Mouse (Mus musculus) G1E (cell line): Measurements from ENCODE around the gene Dedd. TPM values are rescaled to one million over a fixed set of nuclear protein-coding genes. Genes with fewer than 3 reads are reported as not detected.

ENCODE experiments used
- ATAC-seq: 2 replicates; pipeline ENCODE4 v1.8.0; 2016; ENCODE audit warnings: mild to moderate bottlenecking; ENCODE audit not compliant: insufficient number of reproducible peaks, poor library complexity, low FRiP score, severe bottlenecking; ENCODE audit errors: extremely low read depth
- DNase-seq: peaks from one replicate; pipeline ENCODE4 v3.0.0; 2012; ENCODE audit warnings: low spot score
- H3K27me3 ChIP-seq: 2 replicates; pipeline ENCODE4 v1.6.1; 2012; ENCODE audit warnings: mild to moderate bottlenecking, low read length, inconsistent platforms; ENCODE audit not compliant: insufficient read depth
- H3K36me3 ChIP-seq: replicated peaks from 2 replicates; pipeline ENCODE3; 2012; ENCODE audit warnings: mild to moderate bottlenecking, inconsistent platforms
- H3K4me1 ChIP-seq: 2 replicates; pipeline ENCODE4 v1.6.1; 2012; ENCODE audit warnings: low read depth, low read length, inconsistent platforms, mixed read lengths; ENCODE audit not compliant: insufficient read depth
- H3K4me3 ChIP-seq: 2 replicates; pipeline ENCODE4 v1.5.1; 2012; ENCODE audit warnings: low read depth, mild to moderate bottlenecking, inconsistent platforms, low read length, moderate library complexity, mixed read lengths
- H3K9me3 ChIP-seq: replicated peaks from 2 replicates; pipeline ENCODE4 v1.6.1; 2012; ENCODE audit warnings: inconsistent platforms
- CTCF ChIP-seq: IDR thresholded peaks from 2 replicates; pipeline ENCODE4 v1.5.1; 2012; ENCODE audit warnings: low read depth, low read length, inconsistent platforms, mixed read lengths
- GATA1 ChIP-seq: IDR thresholded peaks from 2 replicates; pipeline ENCODE4 v1.6.1; 2012; ENCODE audit warnings: borderline replicate concordance, low read length, inconsistent platforms, mixed read lengths
- GATA2 ChIP-seq: IDR thresholded peaks from 2 replicates; pipeline ENCODE4 v1.6.1; 2012; ENCODE audit warnings: low read depth, low read length, inconsistent platforms, borderline replicate concordance
- POLR2AphosphoS5 ChIP-seq: IDR thresholded peaks from 2 replicates; pipeline ENCODE4 v1.6.1; 2012; ENCODE audit warnings: low read depth, low read length, inconsistent platforms; ENCODE audit not compliant: insufficient replicate concordance
- TAL1 ChIP-seq: conservative IDR thresholded peaks from 2 replicates; pipeline ENCODE4 v1.6.1; 2012; ENCODE audit warnings: low read depth, low read length, inconsistent platforms, mixed read lengths
- polyA plus RNA-seq: library from polyadenylated mRNA; stranded (reverse); fragments of >175 nt; gene quantifications from 2 replicates; pipeline ENCODE4 v1.2.3, GENCODE M21; 2012
- total RNA-seq, 2 experiments: library from RNA; stranded (forward) in 1 of 2; stranded (reverse) in 1 of 2; fragments of 200-1000 nt in 1 of 2; fragments of >200 nt in 1 of 2; fragmentation: Nextera tagmentation in 1 of 2; gene quantifications; 2 replicates each; pipeline ENCODE4 v1.2.3; 2014 to 2017

Gene Dedd
- total and polyA plus RNA-seq, 3 experiments, result 17.0 to 53.6 (median 29.9) TPM

- H3K27me3 ChIP-seq, result no peaks in the 10 kb centered on the region
These were observed 29.5 kb downstream of the Dedd start for GRCm38 (mm10) chr1:171358421-171358820.

GRCm38 (mm10) chr1:171360253-171360652, 31.3 kb downstream of the Dedd start:
- Histone ChIP-seq H3K27me3 (peaks cover 3% of the 10 kb centered on the region; the same call in 1 of the 2 replicates), H3K36me3 (peaks cover 55% of the 10 kb centered on the region), H3K4me1 (peaks cover 26% of the 10 kb centered on the region), H3K9me3 (no peaks in the 10 kb centered on the region), H3K4me3 (peak overlapping the region; percentile 74)
- ATAC-seq, result no peak
- TF ChIP-seq GATA2 (no peak), POLR2AphosphoS5 (no peak), CTCF (no peak), GATA1 (no peak), TAL1 (no peak)
- no peak for DNase-seq

More at GRCm38 (mm10) chr1:171358421-171358820, 29.5 kb downstream of the Dedd start:
- no peak overlapping the region for H3K4me3 ChIP-seq
- H3K36me3 ChIP-seq, result peaks cover 66% of the 10 kb centered on the region
- ATAC-seq, result 0 out of 2 replicates have a peak, but pooled peaks have one; percentile 25
- no peaks in the 10 kb centered on the region for H3K9me3 ChIP-seq
- DNase-seq, result no peak
- peaks cover 29% of the 10 kb centered on the region for H3K4me1 ChIP-seq
- peak; percentile 25; the same call in 1 of the 2 replicates for TF ChIP-seq CTCF
- no peak for TF ChIP-seq GATA2
- no peak for TF ChIP-seq TAL1
- no peak for TF ChIP-seq POLR2AphosphoS5

GRCm38 (mm10) chr1:171360656-171361055, 31.7 kb downstream of the Dedd start, which contains the start of gene Klhdc9:
TSS of gene Klhdc9 (minus strand) at chr1:171360798.
- H3K36me3 ChIP-seq, result peaks cover 55% of the 10 kb centered on the region
- H3K4me1 ChIP-seq, result peaks cover 26% of the 10 kb centered on the region
- TF ChIP-seq POLR2AphosphoS5, result no peak
- no peak for TF ChIP-seq GATA1
- no peak for TF ChIP-seq CTCF
- no peak for TF ChIP-seq GATA2
- no peak for TF ChIP-seq TAL1
- DNase-seq, result peak; percentile 86
- peak; percentile 87 for ATAC-seq
- H3K9me3 ChIP-seq, result no peaks in the 10 kb centered on the region
- H3K27me3 ChIP-seq, result peaks cover 4% of the 10 kb centered on the region; the same call in 1 of the 2 replicates
- peak within 1 kb of the TSS; percentile 74 for H3K4me3 ChIP-seq

GRCm38 (mm10) chr1:171361106-171362103, 32.5 kb downstream of the Dedd start:
- no peak for ATAC-seq
- Histone ChIP-seq H3K4me1 (peaks cover 26% of the 10 kb centered on the region), H3K27me3 (peaks cover 7% of the 10 kb centered on the region), H3K4me3 (peak overlapping the region; percentile 74), H3K9me3 (no peaks in the 10 kb centered on the region), H3K36me3 (peaks cover 48% of the 10 kb centered on the region)
- DNase-seq, result peak; percentile 54
- TF ChIP-seq GATA1 (no peak), CTCF (peak; percentile 59; the same call in 1 of the 2 replicates), POLR2AphosphoS5 (no peak), GATA2 (no peak), TAL1 (no peak)

GRCm38 (mm10) chr1:171365934-171366333, 37.0 kb downstream of the Dedd start:
- Histone ChIP-seq H3K4me3 (no peak overlapping the region), H3K27me3 (peaks cover 36% of the 10 kb centered on the region), H3K36me3 (peaks cover 3% of the 10 kb centered on the region), H3K4me1 (peaks cover 10% of the 10 kb centered on the region), H3K9me3 (no peaks in the 10 kb centered on the region)
- TF ChIP-seq POLR2AphosphoS5 (no peak), TAL1 (no peak), GATA1 (no peak), CTCF (no peak), GATA2 (no peak)
- DNase-seq (no peak), ATAC-seq (no peak)

GRCm38 (mm10) chr1:171369845-171370556, 41.1 kb downstream of the Dedd start, which contains the start of gene Nectin4:
TSS of gene Nectin4 (plus strand) at chr1:171370099.
- Histone ChIP-seq H3K4me1 (peaks cover 5% of the 10 kb centered on the region), H3K4me3 (no peak within 1 kb of the TSS), H3K36me3 (no peaks in the 10 kb centered on the region), H3K27me3 (peaks cover 62% of the 10 kb centered on the region), H3K9me3 (no peaks in the 10 kb centered on the region)
- TF ChIP-seq GATA2, result no peak
- TF ChIP-seq CTCF, result no peak
- no peak for TF ChIP-seq GATA1
- TF ChIP-seq TAL1, result no peak
- no peak for TF ChIP-seq POLR2AphosphoS5
- ATAC-seq (no peak), DNase-seq (no peak)
